Mouse (Mus musculus): ENCODE measurements around the gene Epp13. TPM values are rescaled to one million over a fixed set of nuclear protein-coding genes. Genes with fewer than 3 reads are reported as not detected.
"Not testable (repeated sequence)": the region's sequence is repeated elsewhere in the genome, so short reads cannot be mapped to it uniquely, and the experiment has no call there.

Gene Epp13
- polyA plus RNA-seq, 1 experiment from 2014 or later, result not detected

GRCm38 (mm10) chr7:6286921-6287531, 34.5 kb downstream of the Epp13 start:
- Histone ChIP-seq H3K36me3 (peaks cover 6% of the 10 kb centered on the region; the same call in 1 of the 2 replicates), H3K4me2 (replicated peaks) (peak overlapping the region; percentile 75), H3K4me1 (peaks cover 25% of the 10 kb centered on the region), H3K4me3 (peak overlapping the region; percentile 51), H3K27me3 (no peaks in the 10 kb centered on the region), H3K27ac (peak overlapping the region; percentile 84), H3K9me3 (replicated peaks) (no peaks in the 10 kb centered on the region), H3K9ac (peak overlapping the region; percentile 67)
- ATAC-seq (ENCODE audit: low FRiP score), result peak; percentile 42
- WGBS, result 19% methylated on average over 15 of the region's 15 CpGs

GRCm38 (mm10) chr7:6291121-6291520, 38.6 kb downstream of the Epp13 start:
- H3K4me2 ChIP-seq (replicated peaks); H3K9me3 ChIP-seq (replicated peaks); H3K27ac ChIP-seq; H3K27me3 ChIP-seq; H3K9ac ChIP-seq; ATAC-seq (ENCODE audit: low FRiP score); H3K4me3 ChIP-seq: not testable (repeated sequence)
- WGBS, result 92% methylated on average over 5 of the region's 6 CpGs
- peaks cover 36% of the 10 kb centered on the region for H3K36me3 ChIP-seq
- peaks cover 21% of the 10 kb centered on the region for H3K4me1 ChIP-seq

- ATAC-seq (ENCODE audit: low FRiP score); H3K27me3 ChIP-seq; H3K4me2 ChIP-seq (replicated peaks); H3K9ac ChIP-seq; H3K4me1 ChIP-seq; H3K27ac ChIP-seq; H3K4me3 ChIP-seq; H3K9me3 ChIP-seq (replicated peaks): not testable (repeated sequence)
- peaks cover 60% of the 10 kb centered on the region for H3K36me3 ChIP-seq
- 79% methylated on average over 11 of the region's 11 CpGs for WGBS
Measured at GRCm38 (mm10) chr7:6300796-6301195, 48.3 kb downstream of the Epp13 start.

- ATAC-seq (ENCODE audit: low FRiP score), result peak; percentile 86
- no peaks in the 10 kb centered on the region for H3K9me3 ChIP-seq (replicated peaks)
- H3K36me3 ChIP-seq, result peaks cover 14% of the 10 kb centered on the region
- 19% methylated on average over 23 of the region's 23 CpGs for WGBS
- H3K9ac ChIP-seq, result peak overlapping the region; percentile 72
- peak overlapping the region; percentile 54 for H3K4me3 ChIP-seq
- H3K27me3 ChIP-seq, result no peaks in the 10 kb centered on the region
- H3K4me1 ChIP-seq, result peaks cover 11% of the 10 kb centered on the region; the same call in 1 of the 2 replicates
- H3K4me2 ChIP-seq (replicated peaks), result peak overlapping the region; percentile 64
- H3K27ac ChIP-seq, result peak overlapping the region; percentile 86
Measured at GRCm38 (mm10) chr7:6330458-6331232, 78.1 kb downstream of the Epp13 start.

GRCm38 (mm10) chr7:6331233-6331956, 78.9 kb downstream of the Epp13 start, which contains the start of gene Zfp583:
Zfp583 (minus strand) TSS chr7:6331285.
- no peaks in the 10 kb centered on the region for H3K27me3 ChIP-seq
- peak within 1 kb of the TSS; percentile 54 for H3K4me3 ChIP-seq
- WGBS, result 4% methylated on average over 31 of the region's 31 CpGs
- no peaks in the 10 kb centered on the region for H3K9me3 ChIP-seq (replicated peaks)
- H3K9ac ChIP-seq, result peak within 1 kb of the TSS; percentile 72
- H3K27ac ChIP-seq, result peak within 1 kb of the TSS; percentile 86
- ATAC-seq (ENCODE audit: low FRiP score), result peak; percentile 94
- peak within 1 kb of the TSS; percentile 64 for H3K4me2 ChIP-seq (replicated peaks)
- H3K36me3 ChIP-seq, result peaks cover 8% of the 10 kb centered on the region; the same call in 1 of the 2 replicates
- H3K4me1 ChIP-seq, result peaks cover 11% of the 10 kb centered on the region; the same call in 1 of the 2 replicates

Other genes starting within 250 kb of the Epp13 start
- not detected in 2 replicates for gene Vmn1r65, start 241.7 kb upstream of the Epp13 start, polyA plus RNA-seq (2016; fragmentation: Nextera tagmentation; extraction: Ambion mirVana)
- not detected in 2 replicates for gene Nlrp4c, start 207.5 kb upstream of the Epp13 start, polyA plus RNA-seq (2016; fragmentation: Nextera tagmentation; extraction: Ambion mirVana)
- 32.5 and 34.8 TPM in 2 replicates for gene Zfp787, start 96.7 kb upstream of the Epp13 start, polyA plus RNA-seq (2016; fragmentation: Nextera tagmentation; extraction: Ambion mirVana)
- gene Zfp444, start 80.5 kb upstream of the Epp13 start, polyA plus RNA-seq (2016; fragmentation: Nextera tagmentation; extraction: Ambion mirVana), result 79.0 and 83.6 TPM in 2 replicates
- not detected in 2 replicates for gene Galp, start 55.6 kb upstream of the Epp13 start, polyA plus RNA-seq (2016; fragmentation: Nextera tagmentation; extraction: Ambion mirVana)
- not detected in 2 replicates for gene Zscan5b, start 30.4 kb upstream of the Epp13 start, polyA plus RNA-seq (2016; fragmentation: Nextera tagmentation; extraction: Ambion mirVana)
- 15.5 and 19.7 TPM in 2 replicates for gene Zfp667, start 33.9 kb downstream of the Epp13 start, polyA plus RNA-seq (2016; fragmentation: Nextera tagmentation; extraction: Ambion mirVana)
- 10.8 and 12.1 TPM in 2 replicates for gene Zfp583, start 78.6 kb downstream of the Epp13 start, polyA plus RNA-seq (2016; fragmentation: Nextera tagmentation; extraction: Ambion mirVana)
- 4.8 and 5.4 TPM in 2 replicates for gene Gm3854, start 91.0 kb downstream of the Epp13 start, polyA plus RNA-seq (2016; fragmentation: Nextera tagmentation; extraction: Ambion mirVana)
- gene Zfp78, start 110.6 kb downstream of the Epp13 start, polyA plus RNA-seq (2016; fragmentation: Nextera tagmentation; extraction: Ambion mirVana), result 2.8 and 3.0 TPM in 2 replicates
- gene Zfp28, start 130.6 kb downstream of the Epp13 start, polyA plus RNA-seq (2016; fragmentation: Nextera tagmentation; extraction: Ambion mirVana), result 15.9 and 16.4 TPM in 2 replicates
- gene Smim17, start 146.0 kb downstream of the Epp13 start, polyA plus RNA-seq (2016; fragmentation: Nextera tagmentation; extraction: Ambion mirVana), result 1.5 TPM in 2 replicates
- gene Gm20715, start 157.6 kb downstream of the Epp13 start, polyA plus RNA-seq (2016; fragmentation: Nextera tagmentation; extraction: Ambion mirVana), result not detected in 2 replicates
- not detected in 2 replicates for gene Olfr1344, start 186.0 kb downstream of the Epp13 start, polyA plus RNA-seq (2016; fragmentation: Nextera tagmentation; extraction: Ambion mirVana)
- not detected in 2 replicates for gene Olfr1336, start 203.5 kb downstream of the Epp13 start, polyA plus RNA-seq (2016; fragmentation: Nextera tagmentation; extraction: Ambion mirVana)
- gene Olfr1346, start 214.4 kb downstream of the Epp13 start, polyA plus RNA-seq (2016; fragmentation: Nextera tagmentation; extraction: Ambion mirVana), result not detected in 2 replicates
- not detected in 2 replicates for gene Olfr5, start 234.2 kb downstream of the Epp13 start, polyA plus RNA-seq (2016; fragmentation: Nextera tagmentation; extraction: Ambion mirVana)
- gene Olfr1347, start 247.0 kb downstream of the Epp13 start, polyA plus RNA-seq (2016; fragmentation: Nextera tagmentation; extraction: Ambion mirVana), result not detected in 2 replicates